Mouse (Mus musculus): Measurements from ENCODE around the gene Gsta1.

DNA sequence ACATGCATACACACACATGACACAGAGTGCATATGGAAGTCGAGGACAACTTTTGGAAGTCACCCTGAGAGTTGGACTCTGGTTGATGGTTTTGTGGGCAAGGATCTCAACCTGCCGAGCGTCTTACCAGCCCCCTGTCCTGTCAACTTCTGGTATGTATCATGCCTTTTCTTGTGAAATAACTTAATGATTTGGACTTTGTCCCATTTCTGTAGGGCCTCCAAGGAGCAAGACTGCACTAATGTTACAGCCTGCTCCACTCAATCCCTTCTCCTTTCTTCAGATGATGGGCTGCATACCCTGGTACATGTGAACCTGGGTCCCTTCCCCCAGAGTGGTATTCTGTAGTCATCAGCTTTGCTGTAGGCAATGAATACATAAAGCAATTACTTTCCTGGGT lies 20.4 kb upstream of the Gsta1 start:
- no peak for TF ChIP-seq CTCF (IDR thresholded peaks at IDR 0.05; ENCODE audit: control insufficient read depth, insufficient read depth, insufficient read length)
- TF ChIP-seq USF1 (IDR thresholded peaks at IDR 0.05; ENCODE audit: low read depth) = no peak
- TF ChIP-seq MYOD1 (IDR thresholded peaks at IDR 0.05; ENCODE audit: control insufficient read depth, insufficient read length, low read depth) = no peak
- TF ChIP-seq FOSL1 (IDR thresholded peaks at IDR 0.05; ENCODE audit: insufficient read depth, low read length, poor library complexity, severe bottlenecking) = no peak

Data from C2C12 (cell line).